Mouse (Mus musculus): ENCODE data around the gene Kcnip1.

DNA sequence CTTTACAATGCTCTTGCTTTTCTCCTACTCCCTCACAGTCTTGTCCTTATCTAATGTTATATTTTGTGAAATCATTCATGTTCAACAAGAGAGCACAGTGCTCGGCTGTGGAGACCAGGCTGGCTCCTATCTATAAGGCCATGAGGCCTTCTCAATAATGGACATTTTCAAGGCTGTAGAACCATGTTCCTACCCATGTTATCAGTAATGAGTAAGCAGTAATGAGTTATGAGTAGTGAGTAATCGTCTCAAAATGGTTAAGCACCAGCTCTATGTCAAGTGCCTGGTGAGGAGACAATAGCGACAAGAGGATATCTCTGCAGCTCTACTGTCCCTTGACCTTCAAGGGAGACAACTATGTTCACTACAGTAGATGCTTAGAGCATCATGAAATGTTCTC, 105.3 kb downstream of the Kcnip1 start:
- TF ChIP-seq CTCF (conservative IDR thresholded peaks at IDR 0.05 in 1 of 2, IDR thresholded peaks at IDR 0.05 in 1 of 2; ENCODE audit: low read depth in 2 of 2, low read length in 2 of 2), result no peak
- no peak for TF ChIP-seq TCF12 (IDR thresholded peaks at IDR 0.05; ENCODE audit: low read depth, low read length)
